ENCODE assay signal across 13 mouse cellular contexts in the genomic region with DNA sequence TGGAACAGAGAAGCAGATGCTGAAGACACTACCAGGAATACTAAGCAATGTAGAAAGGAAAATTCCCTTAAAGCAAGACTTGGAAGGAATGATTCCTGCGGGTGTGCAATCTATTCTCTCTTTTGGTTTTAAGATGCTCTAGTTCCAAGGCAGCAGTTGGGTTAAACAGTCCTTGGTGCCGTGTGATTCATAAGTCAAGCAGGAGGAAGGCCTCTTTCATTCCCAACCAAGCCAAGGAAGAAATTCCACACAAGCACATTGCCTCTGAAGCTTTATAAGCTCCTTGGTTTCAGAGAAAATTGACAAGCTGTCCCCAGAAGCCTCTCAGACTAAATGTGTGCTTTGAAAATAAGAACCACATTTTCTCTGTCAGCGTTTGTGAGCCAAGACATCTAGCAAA.
DNase-seq lines count a peak whose midpoint lies in the region; ATAC-seq lines count a peak whose summit lies in the region.
"Had no signal": no experiment of that assay in that cellular context is flagged by ENCODE, and none has a peak within 500 bp of the region (broad histone marks: within the 10 kb centered on the region; RNA-seq: fewer than 3 reads in every experiment).

No protein-coding gene starts in this region.

- whole genome bisulfite sequencing in lung, embryonic 16.5 days, result 51% methylated on average over 3 of the region's 3 CpGs
- 44% methylated on average over 3 of the region's 3 CpGs for WGBS in embryonic facial prominence, embryonic 14.5 days
- WGBS in heart, embryonic 12.5 days, result 72% methylated on average over 3 of the region's 3 CpGs

- no peak for DNase-seq in frontal cortex, postnatal 25 days (ENCODE audit: low spot score in 2 of 2)
- no peak for DNase-seq in lung, postnatal 4 days
- DNase-seq in embryonic facial prominence, embryonic 14.5 days (ENCODE audit: low spot score), result peak; percentile 69
- no peak for DNase-seq in cerebellum, adult 8-10 months
- DNase-seq: cerebellum, postnatal 14 days; right cerebral cortex, adult 18-20 months; thymus, adult 18-20 months had no signal

- no peaks in the 10 kb centered on the region for H3K9me3 ChIP-seq in lung, embryonic 16.5 days (ENCODE audit: control insufficient read depth, low read length)
- no peaks in the 10 kb centered on the region for H3K9me3 ChIP-seq in embryonic facial prominence, embryonic 14.5 days (ENCODE audit: control insufficient read depth, low read length)
- H3K9me3 ChIP-seq in heart, embryonic 12.5 days (replicated peaks), result no peaks in the 10 kb centered on the region
- H3K9me3 ChIP-seq: kidney, embryonic 15.5 days; midbrain, embryonic 12.5 days had no signal

- H3K4me3 ChIP-seq in lung, embryonic 16.5 days (ENCODE audit: low read length), result no peak overlapping the region
- no peak overlapping the region for H3K4me3 ChIP-seq in embryonic facial prominence, embryonic 14.5 days (ENCODE audit: low read depth, low read length)
- no peak overlapping the region for H3K4me3 ChIP-seq in heart, embryonic 12.5 days
- H3K4me3 ChIP-seq: kidney, embryonic 15.5 days; midbrain, embryonic 12.5 days had no signal

- no peak overlapping the region for H3K27ac ChIP-seq in lung, embryonic 16.5 days (ENCODE audit: low read length)
- peak overlapping the region; percentile 72 for H3K27ac ChIP-seq in embryonic facial prominence, embryonic 14.5 days (replicated peaks; ENCODE audit: low read depth, low read length)
- H3K27ac ChIP-seq in heart, embryonic 12.5 days (ENCODE audit: poor library complexity, severe bottlenecking), result no peak overlapping the region
- H3K27ac ChIP-seq: kidney, embryonic 15.5 days; midbrain, embryonic 12.5 days had no signal

- no peaks in the 10 kb centered on the region for H3K27me3 ChIP-seq in lung, embryonic 16.5 days (ENCODE audit: control insufficient read depth, insufficient read depth, low read depth, low read length)
- H3K27me3 ChIP-seq in embryonic facial prominence, embryonic 14.5 days (replicated peaks; ENCODE audit: control insufficient read depth, insufficient read depth, low read length), result no peaks in the 10 kb centered on the region
- H3K27me3 ChIP-seq in heart, embryonic 12.5 days (replicated peaks), result no peaks in the 10 kb centered on the region
- H3K27me3 ChIP-seq: kidney, embryonic 15.5 days; midbrain, embryonic 12.5 days had no signal

- H3K9ac ChIP-seq in lung, embryonic 16.5 days (ENCODE audit: low read length), result no peak overlapping the region
- no peak overlapping the region for H3K9ac ChIP-seq in embryonic facial prominence, embryonic 14.5 days (ENCODE audit: low read depth, low read length)
- H3K9ac ChIP-seq in heart, embryonic 12.5 days, result no peak overlapping the region
- H3K9ac ChIP-seq: kidney, embryonic 15.5 days; midbrain, embryonic 12.5 days had no signal

- no peaks in the 10 kb centered on the region for H3K36me3 ChIP-seq in lung, embryonic 16.5 days (ENCODE audit: control insufficient read depth, insufficient read depth, low read length)
- no peaks in the 10 kb centered on the region for H3K36me3 ChIP-seq in embryonic facial prominence, embryonic 14.5 days (ENCODE audit: control insufficient read depth, insufficient read depth, low read length)
- no peaks in the 10 kb centered on the region for H3K36me3 ChIP-seq in heart, embryonic 12.5 days
- H3K36me3 ChIP-seq: kidney, embryonic 15.5 days; midbrain, embryonic 12.5 days had no signal

- H3K4me1 ChIP-seq in lung, embryonic 16.5 days (replicated peaks; ENCODE audit: control insufficient read depth, insufficient read depth, low read length), result no peaks in the 10 kb centered on the region
- H3K4me1 ChIP-seq in embryonic facial prominence, embryonic 14.5 days (ENCODE audit: control insufficient read depth, insufficient read depth, low read length), result no peaks in the 10 kb centered on the region; the same call in 1 of the 2 replicates
- no peaks in the 10 kb centered on the region for H3K4me1 ChIP-seq in heart, embryonic 12.5 days (replicated peaks)
- H3K4me1 ChIP-seq: kidney, embryonic 15.5 days; midbrain, embryonic 12.5 days had no signal

- peak; percentile 71 for ATAC-seq in frontal cortex, adult (ENCODE audit: low TSS enrichment)
- ATAC-seq in lung, embryonic 16.5 days (ENCODE audit: low read depth), result peak; percentile 38
- no peak for ATAC-seq in embryonic facial prominence, embryonic 14.5 days (ENCODE audit: low read depth)
- no peak for ATAC-seq in heart, embryonic 12.5 days (ENCODE audit: insufficient number of reproducible peaks, low FRiP score)

- no peak overlapping the region for H3K4me2 ChIP-seq in lung, embryonic 16.5 days (ENCODE audit: low read depth, low read length)
- H3K4me2 ChIP-seq in embryonic facial prominence, embryonic 14.5 days (ENCODE audit: low read depth, low read length), result no peak overlapping the region
- no peak overlapping the region for H3K4me2 ChIP-seq in heart, embryonic 12.5 days
- H3K4me2 ChIP-seq: heart, embryonic 11.5 days; kidney, embryonic 15.5 days; midbrain, embryonic 12.5 days had no signal

Comparison
In these comparisons a context has a peak if more than half of its experiments do, and no peak if none do; other contexts are left out.
1. ATAC-seq: peak in frontal cortex, adult (single experiment) and lung, embryonic 16.5 days (single experiment); none in embryonic facial prominence, embryonic 14.5 days (single experiment) and heart, embryonic 12.5 days (single experiment).